Mouse (Mus musculus): ENCODE results near the gene Pga5.
A peak's percentile ranks its signal among the peaks of the same experiment; 100 is the strongest.

DNA sequence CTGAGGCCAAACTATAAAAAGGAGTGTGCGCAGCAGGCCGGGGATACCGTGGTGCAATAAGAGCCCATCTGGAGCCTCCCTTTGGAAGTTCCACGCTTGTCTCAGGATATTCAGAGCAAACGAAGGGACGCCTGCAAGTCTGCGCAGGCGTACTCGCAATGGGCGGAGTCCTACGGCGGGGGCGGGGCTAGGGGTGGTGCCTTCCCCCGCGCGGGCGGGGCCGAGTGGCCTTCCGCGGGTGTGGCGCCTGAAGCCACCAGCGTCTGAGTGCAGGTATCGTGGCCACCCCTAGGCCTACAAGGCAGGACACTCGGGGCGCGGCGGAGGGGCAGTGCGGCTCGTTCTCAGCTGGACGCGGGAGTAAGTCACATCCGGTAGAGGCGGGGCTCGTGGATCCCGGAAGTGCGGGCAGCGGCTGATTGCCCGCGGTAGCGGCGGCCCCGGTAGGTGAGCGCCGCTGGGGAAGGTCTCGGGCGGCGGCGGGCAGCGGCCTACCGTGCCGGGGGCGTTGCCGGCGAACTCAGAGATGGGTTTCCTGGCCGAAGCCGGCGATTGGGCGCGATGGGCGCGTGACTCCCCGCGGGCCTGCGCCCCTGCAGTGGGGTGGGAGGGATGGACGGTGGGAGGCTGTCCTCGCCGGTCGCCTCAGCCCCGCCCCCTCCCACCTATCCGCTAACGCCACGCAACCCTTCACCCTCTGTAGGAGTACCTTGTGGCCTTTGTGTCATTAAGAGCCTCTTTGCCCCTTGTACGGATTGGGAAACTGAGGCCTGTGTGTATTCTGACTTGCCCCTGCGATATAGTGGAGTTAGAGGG lies 10.9 kb upstream of the Pga5 start, which contains the start of gene Vps37c:
- TF ChIP-seq POLR2A (IDR thresholded peaks at IDR 0.05; ENCODE audit: insufficient read depth, low read depth, low read length) (peak; percentile 87), CTCF (IDR thresholded peaks at IDR 0.05) (peak; percentile 39), EP300 (IDR thresholded peaks at IDR 0.05; ENCODE audit: insufficient read depth, low read depth, low read length) (0 out of 2 replicates have a peak, but pooled peaks have one; percentile 8)

Data from heart, adult 2 months (tissue).